Mouse (Mus musculus) stomach, postnatal 0 days (tissue): ENCODE measurements around the gene BC005561. TPM values are rescaled to one million over a fixed set of nuclear protein-coding genes. Genes with fewer than 3 reads are reported as not detected.

Experiments used
- ATAC-seq: fragments of 200-750 bp; cut with Nextera tagmentation; 2 replicates; pipeline ENCODE4 v1.8.0; 2017; ENCODE audit not compliant: low FRiP score, low TSS enrichment
- DNase-seq: peaks from one replicate; pipeline ENCODE4 v3.0.0-alpha.2; 2016; ENCODE audit warnings: low spot score
- H3K27ac ChIP-seq: fragments of 300-500 bp; sonication (generic); replicated peaks from 2 replicates; pipeline ENCODE4 v1.5.1; 2014; ENCODE audit warnings: mild to moderate bottlenecking, control low read depth
- H3K27me3 ChIP-seq: fragments of 300-500 bp; sonication (generic); 2 replicates; pipeline ENCODE4 v1.6.1; 2014; ENCODE audit warnings: low read length; ENCODE audit not compliant: control insufficient read depth, insufficient read depth
- H3K36me3 ChIP-seq: fragments of 300-500 bp; sonication (generic); 2 replicates; pipeline ENCODE4 v1.6.1; 2014; ENCODE audit warnings: low read length, mixed read lengths; ENCODE audit not compliant: control insufficient read depth, insufficient read depth
- H3K4me1 ChIP-seq: fragments of 300-500 bp; sonication (generic); replicated peaks from 2 replicates; pipeline ENCODE4 v1.6.1; 2014; ENCODE audit warnings: antibody characterized with exemption; ENCODE audit not compliant: control insufficient read depth, insufficient read depth
- H3K4me2 ChIP-seq: fragments of 300-500 bp; sonication (generic); replicated peaks from 2 replicates; pipeline ENCODE4 v1.6.1; 2014; ENCODE audit warnings: low read depth, mild to moderate bottlenecking, control low read depth, moderate library complexity
- H3K4me3 ChIP-seq: fragments of 300-500 bp; sonication (generic); 2 replicates; pipeline ENCODE4 v1.5.1; 2014; ENCODE audit warnings: low read depth, low read length, control low read depth
- H3K9ac ChIP-seq: fragments of 300-500 bp; sonication (generic); 2 replicates; pipeline ENCODE4 v1.6.1; 2014; ENCODE audit warnings: mild to moderate bottlenecking, low read length, control low read depth, mixed read lengths
- H3K9me3 ChIP-seq: fragments of 300-500 bp; sonication (generic); 2 replicates; pipeline ENCODE4 v1.6.1; 2016; ENCODE audit warnings: low read length; ENCODE audit not compliant: control insufficient read depth
- CTCF ChIP-seq: IDR thresholded peaks from 2 replicates; pipeline ENCODE4 v1.5.1; 2016; ENCODE audit warnings: antibody characterized with exemption, low read depth, mild to moderate bottlenecking, moderate library complexity
- EP300 ChIP-seq: optimal IDR thresholded peaks from 2 replicates; pipeline ENCODE3; 2016; ENCODE audit warnings: antibody characterized with exemption
- WGBS: fragments of 180-500 bp; shearing (Covaris S2); extraction: QIAGEN DNeasy Blood & Tissue Kit; methylation state at CpG from one replicate; pipeline ENCODE4 v1.1.7; 2014; 5-methylcytosine and 5-hydroxymethylcytosine counted together
- polyA plus RNA-seq: library from polyadenylated mRNA; unstranded; fragments of >200 nt; fragmentation: Nextera tagmentation; extraction: Ambion mirVana; gene quantifications from 2 replicates; pipeline ENCODE4 v1.2.1, GENCODE M21; 2015

The BC005561 gene
- polyA plus RNA-seq, 1 experiment from 2014 or later: 4.9 TPM

- 56% methylated on average over 8 of the region's 8 CpGs for WGBS
- ATAC-seq: peak; percentile 26; the same call in 1 of the 2 replicates
- Histone ChIP-seq H3K27me3 (no peaks in the 10 kb centered on the region), H3K4me1 (no peaks in the 10 kb centered on the region), H3K27ac (peak overlapping the region; percentile 64; the same call in 1 of the 2 replicates), H3K36me3 (peaks cover 14% of the 10 kb centered on the region), H3K9ac (no peak overlapping the region), H3K4me3 (no peak overlapping the region), H3K4me2 (no peak overlapping the region), H3K9me3 (no peaks in the 10 kb centered on the region)
- DNase-seq: no peak
- TF ChIP-seq EP300 (no peak), CTCF (no peak)
Measured at GRCm38 (mm10) chr5:104465279-104465678, 42.9 kb upstream of the BC005561 start.

- Histone ChIP-seq H3K4me2 (no peak overlapping the region), H3K9me3 (no peaks in the 10 kb centered on the region)
Measured at GRCm38 (mm10) chr5:104465731-104466130, 42.4 kb upstream of the BC005561 start.

GRCm38 (mm10) chr5:104466816-104467215 is 41.3 kb upstream of the BC005561 start:
- Histone ChIP-seq H3K4me3 (no peak overlapping the region), H3K9ac (no peak overlapping the region), H3K4me1 (no peaks in the 10 kb centered on the region), H3K27ac (no peak overlapping the region), H3K27me3 (no peaks in the 10 kb centered on the region), H3K4me2 (no peak overlapping the region), H3K36me3 (peaks cover 14% of the 10 kb centered on the region), H3K9me3 (no peaks in the 10 kb centered on the region)
- TF ChIP-seq EP300 (no peak), CTCF (no peak)
- whole genome bisulfite sequencing: 93% methylated on average over 16 of the region's 16 CpGs
- no peak for DNase-seq
- no peak for ATAC-seq

More at GRCm38 (mm10) chr5:104465731-104466130, 42.4 kb upstream of the BC005561 start:
- TF ChIP-seq EP300 (no peak), CTCF (no peak)
- no peak overlapping the region for H3K9ac ChIP-seq
- no peak overlapping the region for H3K4me3 ChIP-seq
- 69% methylated on average over 12 of the region's 12 CpGs for WGBS
- H3K27ac ChIP-seq: peak overlapping the region; percentile 64; the same call in 1 of the 2 replicates
- H3K4me1 ChIP-seq: no peaks in the 10 kb centered on the region
- ATAC-seq (peak; percentile 38; the same call in 1 of the 2 replicates), DNase-seq (no peak)
- H3K27me3 ChIP-seq: no peaks in the 10 kb centered on the region
- H3K36me3 ChIP-seq: peaks cover 14% of the 10 kb centered on the region

GRCm38 (mm10) chr5:104468586-104468985 is 39.6 kb upstream of the BC005561 start:
- no peak for ATAC-seq
- WGBS: 83% methylated on average over 5 of the region's 5 CpGs
- no peak for TF ChIP-seq CTCF
- TF ChIP-seq EP300: no peak

GRCm38 (mm10) chr5:104470981-104471391 is 37.2 kb upstream of the BC005561 start:
- Histone ChIP-seq H3K36me3 (peaks cover 6% of the 10 kb centered on the region), H3K27me3 (no peaks in the 10 kb centered on the region), H3K4me1 (no peaks in the 10 kb centered on the region), H3K27ac (no peak overlapping the region), H3K4me3 (no peak overlapping the region), H3K9me3 (no peaks in the 10 kb centered on the region), H3K4me2 (no peak overlapping the region), H3K9ac (no peak overlapping the region)
- WGBS: 55% methylated on average over 5 of the region's 5 CpGs
- no peak for TF ChIP-seq EP300
- TF ChIP-seq CTCF: no peak
- ATAC-seq (no peak; the same call in 1 of the 2 replicates), DNase-seq (no peak)

More at GRCm38 (mm10) chr5:104468586-104468985, 39.6 kb upstream of the BC005561 start:
- Histone ChIP-seq H3K4me1 (no peaks in the 10 kb centered on the region), H3K9ac (no peak overlapping the region), H3K9me3 (no peaks in the 10 kb centered on the region), H3K36me3 (peaks cover 14% of the 10 kb centered on the region), H3K27ac (no peak overlapping the region), H3K4me2 (no peak overlapping the region), H3K4me3 (no peak overlapping the region), H3K27me3 (no peaks in the 10 kb centered on the region)
- no peak for DNase-seq

GRCm38 (mm10) chr5:104472371-104472770 is 35.8 kb upstream of the BC005561 start:
- H3K4me3 ChIP-seq: no peak overlapping the region
- H3K4me2 ChIP-seq: no peak overlapping the region
- H3K27ac ChIP-seq: no peak overlapping the region
- DNase-seq (no peak), ATAC-seq (no peak)
- peaks cover 4% of the 10 kb centered on the region; the same call in 1 of the 2 replicates for H3K36me3 ChIP-seq
- no peaks in the 10 kb centered on the region for H3K4me1 ChIP-seq
- 89% methylated on average over 8 of the region's 8 CpGs for WGBS
- H3K27me3 ChIP-seq: no peaks in the 10 kb centered on the region
- TF ChIP-seq CTCF: peak; percentile 54
- no peak for TF ChIP-seq EP300
- no peaks in the 10 kb centered on the region for H3K9me3 ChIP-seq
- no peak overlapping the region for H3K9ac ChIP-seq
